Mouse (Mus musculus): ENCODE results near the gene Slc25a14.

GRCm38 (mm10) chrX:48594099-48594760, 29.0 kb upstream of the Slc25a14 start, which contains the start of gene Zfp280c:
- no peak for TF ChIP-seq CTCF (IDR thresholded peaks at IDR 0.05; ENCODE audit: low read depth, low read length)
- no peak for TF ChIP-seq POLR2A (IDR thresholded peaks at IDR 0.05; ENCODE audit: extremely low read depth, insufficient read depth, low read length)

All from liver, adult 2 months (tissue).